Mouse (Mus musculus): ENCODE measurements around the gene Spred2. TPM values are rescaled to one million over a fixed set of nuclear protein-coding genes. Genes with fewer than 3 reads are reported as not detected.

The Spred2 gene
- polyA plus RNA-seq, 1 experiment from 2014 or later = 5.7 TPM

- peaks cover 15% of the 10 kb centered on the region for H3K4me1 ChIP-seq (replicated peaks; ENCODE audit: control insufficient read depth, insufficient read depth, low read length)
- no peaks in the 10 kb centered on the region for H3K36me3 ChIP-seq (ENCODE audit: control insufficient read depth, insufficient read depth)
- H3K4me2 ChIP-seq (replicated peaks; ENCODE audit: low read depth) = no peak overlapping the region
- ATAC-seq = peak; percentile 63
- TF ChIP-seq CTCF (IDR thresholded peaks at IDR 0.05; ENCODE audit: low read depth) = no peak
- WGBS = 18% methylated on average over 2 of the region's 2 CpGs
- H3K9ac ChIP-seq (ENCODE audit: low read depth, low read length) = no peak overlapping the region
- H3K9me3 ChIP-seq (ENCODE audit: control insufficient read depth) = no peaks in the 10 kb centered on the region
- peak overlapping the region; percentile 74; the same call in 1 of the 2 replicates for H3K27ac ChIP-seq (ENCODE audit: low read depth, low read length)
- no peak overlapping the region for H3K4me3 ChIP-seq (ENCODE audit: low read depth, low read length)
- H3K27me3 ChIP-seq (replicated peaks; ENCODE audit: control insufficient read depth, insufficient read depth, low read length) = no peaks in the 10 kb centered on the region
Observed at GRCm38 (mm10) chr11:19966294-19966693, 42.1 kb downstream of the Spred2 start.

- H3K9ac ChIP-seq (ENCODE audit: low read depth, low read length) = no peak overlapping the region
- WGBS = 26% methylated on average over 5 of the region's 5 CpGs
Observed at GRCm38 (mm10) chr11:19969584-19969983, 45.4 kb downstream of the Spred2 start.

GRCm38 (mm10) chr11:19971954-19972750 lies 48.0 kb downstream of the Spred2 start:
- no peak overlapping the region for H3K4me2 ChIP-seq (replicated peaks; ENCODE audit: low read depth)
- 0 out of 2 replicates have a peak, but pooled peaks cover 6% of the 10 kb centered on the region for H3K36me3 ChIP-seq (ENCODE audit: control insufficient read depth, insufficient read depth)
- H3K9ac ChIP-seq (ENCODE audit: low read depth, low read length) = no peak overlapping the region
- no peak overlapping the region for H3K27ac ChIP-seq (ENCODE audit: low read depth, low read length)
- H3K4me3 ChIP-seq (ENCODE audit: low read depth, low read length) = no peak overlapping the region
- 59% methylated on average over 4 of the region's 4 CpGs for WGBS
- peaks cover 3% of the 10 kb centered on the region for H3K4me1 ChIP-seq (replicated peaks; ENCODE audit: control insufficient read depth, insufficient read depth, low read length)
- peak; percentile 64 for ATAC-seq
- H3K9me3 ChIP-seq (ENCODE audit: control insufficient read depth) = no peaks in the 10 kb centered on the region
- no peaks in the 10 kb centered on the region for H3K27me3 ChIP-seq (replicated peaks; ENCODE audit: control insufficient read depth, insufficient read depth, low read length)
- peak; percentile 64 for TF ChIP-seq CTCF (IDR thresholded peaks at IDR 0.05; ENCODE audit: low read depth)

More at GRCm38 (mm10) chr11:19969584-19969983, 45.4 kb downstream of the Spred2 start:
- no peaks in the 10 kb centered on the region for H3K27me3 ChIP-seq (replicated peaks; ENCODE audit: control insufficient read depth, insufficient read depth, low read length)
- H3K36me3 ChIP-seq (ENCODE audit: control insufficient read depth, insufficient read depth) = no peaks in the 10 kb centered on the region
- no peak for TF ChIP-seq CTCF (IDR thresholded peaks at IDR 0.05; ENCODE audit: low read depth)
- H3K4me3 ChIP-seq (ENCODE audit: low read depth, low read length) = no peak overlapping the region
- no peak for ATAC-seq
- H3K9me3 ChIP-seq (ENCODE audit: control insufficient read depth) = no peaks in the 10 kb centered on the region
- no peak overlapping the region for H3K27ac ChIP-seq (ENCODE audit: low read depth, low read length)
- H3K4me1 ChIP-seq (replicated peaks; ENCODE audit: control insufficient read depth, insufficient read depth, low read length) = peaks cover 14% of the 10 kb centered on the region
- H3K4me2 ChIP-seq (replicated peaks; ENCODE audit: low read depth) = no peak overlapping the region

GRCm38 (mm10) chr11:19973032-19973790 lies 49.0 kb downstream of the Spred2 start:
- no peaks in the 10 kb centered on the region for H3K27me3 ChIP-seq (replicated peaks; ENCODE audit: control insufficient read depth, insufficient read depth, low read length)
- no peak overlapping the region for H3K4me2 ChIP-seq (replicated peaks; ENCODE audit: low read depth)
- 46% methylated on average over 7 of the region's 7 CpGs for WGBS
- TF ChIP-seq CTCF (IDR thresholded peaks at IDR 0.05; ENCODE audit: low read depth) = no peak
- H3K9me3 ChIP-seq (ENCODE audit: control insufficient read depth) = no peaks in the 10 kb centered on the region
- no peak overlapping the region for H3K27ac ChIP-seq (ENCODE audit: low read depth, low read length)
- H3K9ac ChIP-seq (ENCODE audit: low read depth, low read length) = no peak overlapping the region
- no peak overlapping the region for H3K4me3 ChIP-seq (ENCODE audit: low read depth, low read length)
- peaks cover 3% of the 10 kb centered on the region for H3K4me1 ChIP-seq (replicated peaks; ENCODE audit: control insufficient read depth, insufficient read depth, low read length)
- H3K36me3 ChIP-seq (ENCODE audit: control insufficient read depth, insufficient read depth) = 0 out of 2 replicates have a peak, but pooled peaks cover 6% of the 10 kb centered on the region
- 0 out of 2 replicates have a peak, but pooled peaks have one; percentile 11 for ATAC-seq

- H3K27me3 ChIP-seq (replicated peaks; ENCODE audit: control insufficient read depth, insufficient read depth, low read length) = no peaks in the 10 kb centered on the region
- ATAC-seq = no peak
- TF ChIP-seq CTCF (IDR thresholded peaks at IDR 0.05; ENCODE audit: low read depth) = no peak
- 91% methylated on average over 2 of the region's 2 CpGs for WGBS
- H3K4me1 ChIP-seq (replicated peaks; ENCODE audit: control insufficient read depth, insufficient read depth, low read length) = peaks cover 3% of the 10 kb centered on the region
- no peak overlapping the region for H3K27ac ChIP-seq (ENCODE audit: low read depth, low read length)
- H3K4me2 ChIP-seq (replicated peaks; ENCODE audit: low read depth) = no peak overlapping the region
- H3K4me3 ChIP-seq (ENCODE audit: low read depth, low read length) = no peak overlapping the region
- no peaks in the 10 kb centered on the region for H3K9me3 ChIP-seq (ENCODE audit: control insufficient read depth)
- 0 out of 2 replicates have a peak, but pooled peaks cover 6% of the 10 kb centered on the region for H3K36me3 ChIP-seq (ENCODE audit: control insufficient read depth, insufficient read depth)
- no peak overlapping the region for H3K9ac ChIP-seq (ENCODE audit: low read depth, low read length)
Observed at GRCm38 (mm10) chr11:19976032-19976431, 51.9 kb downstream of the Spred2 start.

GRCm38 (mm10) chr11:19977687-19978086 lies 53.5 kb downstream of the Spred2 start:
- Histone ChIP-seq H3K27ac (ENCODE audit: low read depth, low read length) (peak overlapping the region; percentile 91; the same call in 1 of the 2 replicates), H3K27me3 (replicated peaks; ENCODE audit: control insufficient read depth, insufficient read depth, low read length) (no peaks in the 10 kb centered on the region), H3K4me2 (replicated peaks; ENCODE audit: low read depth) (no peak overlapping the region), H3K9me3 (ENCODE audit: control insufficient read depth) (no peaks in the 10 kb centered on the region), H3K36me3 (ENCODE audit: control insufficient read depth, insufficient read depth) (0 out of 2 replicates have a peak, but pooled peaks cover 6% of the 10 kb centered on the region), H3K4me3 (ENCODE audit: low read depth, low read length) (no peak overlapping the region), H3K4me1 (replicated peaks; ENCODE audit: control insufficient read depth, insufficient read depth, low read length) (no peaks in the 10 kb centered on the region; the same call in none of the 2 replicates), H3K9ac (ENCODE audit: low read depth, low read length) (no peak overlapping the region)
- ATAC-seq = no peak
- TF ChIP-seq CTCF (IDR thresholded peaks at IDR 0.05; ENCODE audit: low read depth) = no peak
- 75% methylated on average over 2 of the region's 2 CpGs for WGBS
